ENCODE assay signal across 32 mouse cellular contexts in the genomic region with DNA sequence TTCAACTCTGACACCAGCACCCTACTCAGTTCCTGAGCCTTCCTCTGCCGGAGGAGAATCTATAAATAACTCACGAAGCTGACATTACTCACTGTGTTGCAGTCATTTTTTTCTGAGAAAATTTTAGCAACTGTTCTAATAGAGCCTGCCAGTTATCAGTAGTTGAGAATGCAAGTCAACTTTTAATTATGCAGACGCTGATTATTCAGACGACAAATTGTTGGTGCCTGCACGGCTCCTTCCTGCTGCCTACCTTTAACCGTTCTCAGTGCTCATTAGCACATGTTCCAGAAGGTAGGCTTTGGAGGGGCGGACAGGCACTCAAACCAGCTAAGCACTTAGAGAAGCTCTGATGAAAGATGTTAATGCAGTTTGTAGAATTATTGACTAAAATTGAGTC. TPM values are rescaled to one million over a fixed set of nuclear protein-coding genes. Genes with fewer than 3 reads are reported as not detected.
A peak's percentile ranks its signal among the peaks of the same experiment; 100 is the strongest.
DNase-seq lines count a peak whose midpoint lies in the region; ATAC-seq and TF ChIP-seq lines count a peak whose summit lies in the region.
"Had no signal": no experiment of that assay in that cellular context is flagged by ENCODE, and none has a peak within 500 bp of the region (broad histone marks: within the 10 kb centered on the region; RNA-seq: fewer than 3 reads in every experiment).

No protein-coding gene starts in this region.

- no peak overlapping the region for H3K9ac ChIP-seq in heart, embryonic 12.5 days
- no peak overlapping the region for H3K9ac ChIP-seq in heart, postnatal 0 days (replicated peaks; ENCODE audit: low read depth, low read length)
- no peak overlapping the region for H3K9ac ChIP-seq in forebrain, embryonic 16.5 days (replicated peaks; ENCODE audit: low read depth, low read length)
- H3K9ac ChIP-seq: hindbrain, embryonic 13.5 days; limb, embryonic 15.5 days; liver, embryonic 13.5 days; midbrain, embryonic 12.5 days; neural tube, embryonic 15.5 days had no signal

- no peak overlapping the region for H3K4me3 ChIP-seq in heart, embryonic 12.5 days
- no peak overlapping the region for H3K4me3 ChIP-seq in heart, postnatal 0 days (ENCODE audit: low read depth, low read length)
- H3K4me3 ChIP-seq in forebrain, embryonic 16.5 days (replicated peaks; ENCODE audit: low read length), result no peak overlapping the region
- H3K4me3 ChIP-seq: hindbrain, embryonic 13.5 days; limb, embryonic 10.5 days; limb, embryonic 15.5 days; liver, embryonic 13.5 days; megakaryocyte, embryonic 14.5 days; midbrain, embryonic 12.5 days; neural tube, embryonic 15.5 days had no signal

- H3K36me3 ChIP-seq in heart, embryonic 12.5 days, result peaks cover 18% of the 10 kb centered on the region
- H3K36me3 ChIP-seq in heart, postnatal 0 days (replicated peaks; ENCODE audit: control insufficient read depth, insufficient read depth, low read length), result peaks cover 12% of the 10 kb centered on the region
- no peaks in the 10 kb centered on the region for H3K36me3 ChIP-seq in forebrain, embryonic 16.5 days (ENCODE audit: control insufficient read depth, insufficient read depth)
- H3K36me3 ChIP-seq: liver, embryonic 13.5 days; midbrain, embryonic 12.5 days; neural tube, embryonic 15.5 days had no signal

- H3K9me3 ChIP-seq in heart, embryonic 12.5 days (replicated peaks), result 0 out of 2 replicates have a peak, but pooled peaks cover 3% of the 10 kb centered on the region
- no peaks in the 10 kb centered on the region for H3K9me3 ChIP-seq in heart, postnatal 0 days (replicated peaks; ENCODE audit: control insufficient read depth, low read length)
- H3K9me3 ChIP-seq in forebrain, embryonic 16.5 days (ENCODE audit: control insufficient read depth, low read length), result no peaks in the 10 kb centered on the region
- H3K9me3 ChIP-seq: hindbrain, embryonic 13.5 days; limb, embryonic 10.5 days; limb, embryonic 15.5 days; liver, embryonic 13.5 days; megakaryocyte, embryonic 14.5 days; midbrain, embryonic 12.5 days; neural tube, embryonic 15.5 days had no signal

- ATAC-seq in heart, embryonic 12.5 days (ENCODE audit: insufficient number of reproducible peaks, low FRiP score), result no peak
- no peak for ATAC-seq in heart, postnatal 0 days (ENCODE audit: insufficient read depth, low read depth)
- peak; percentile 66 for ATAC-seq in forebrain, embryonic 16.5 days
- ATAC-seq: activated CD4-positive, CD25-positive, alpha-beta regulatory T cell, adult 4 months; intestine, embryonic 16.5 days; lung, postnatal 0 days had no signal

- peaks cover 9% of the 10 kb centered on the region for H3K4me1 ChIP-seq in heart, embryonic 12.5 days (replicated peaks)
- H3K4me1 ChIP-seq in heart, postnatal 0 days (ENCODE audit: control insufficient read depth, insufficient read depth), result peaks cover 5% of the 10 kb centered on the region; the same call in 1 of the 2 replicates
- peaks cover 2% of the 10 kb centered on the region for H3K4me1 ChIP-seq in forebrain, embryonic 16.5 days (replicated peaks; ENCODE audit: control insufficient read depth, insufficient read depth, low read length)
- H3K4me1 ChIP-seq: limb, embryonic 10.5 days; limb, embryonic 15.5 days; midbrain, embryonic 12.5 days; neural tube, embryonic 15.5 days had no signal

- WGBS in heart, embryonic 12.5 days, result 50% methylated on average over 7 of the region's 7 CpGs
- 22% methylated on average over 7 of the region's 7 CpGs for WGBS in heart, postnatal 0 days
- 48% methylated on average over 7 of the region's 7 CpGs for WGBS in forebrain, embryonic 16.5 days

- intact Hi-C loops in heart, postnatal 36 days (cut with DNase I), result no loop called here

- no peak for TF ChIP-seq EP300 in heart, postnatal 0 days (IDR thresholded peaks at IDR 0.05; ENCODE audit: low read depth)

- H3K27ac ChIP-seq in heart, embryonic 12.5 days (ENCODE audit: poor library complexity, severe bottlenecking), result no peak overlapping the region
- H3K27ac ChIP-seq in heart, postnatal 0 days (ENCODE audit: low read depth), result no peak overlapping the region
- peak overlapping the region; percentile 57 for H3K27ac ChIP-seq in forebrain, embryonic 16.5 days (ENCODE audit: low read length)
- H3K27ac ChIP-seq: hindbrain, embryonic 13.5 days; kidney, postnatal 0 days; limb, embryonic 10.5 days; limb, embryonic 15.5 days; liver, embryonic 13.5 days; midbrain, embryonic 12.5 days; neural tube, embryonic 15.5 days had no signal

- no peak for TF ChIP-seq CTCF in heart, postnatal 0 days (IDR thresholded peaks at IDR 0.05; ENCODE audit: low read depth)

- no peak for DNase-seq in heart, adult 18-20 months
- no peak for DNase-seq in heart, postnatal 0 days (ENCODE audit: low spot score)
- no peak for DNase-seq in heart, postnatal 36 days
- DNase-seq in telencephalon, adult 2 months (ENCODE audit: low read depth, low spot score), result peak; percentile 43
- DNase-seq in B cell, adult 2 months, result no peak
- DNase-seq: adrenal gland, adult 2 months; adrenal gland, postnatal 36 days; cerebellum, adult 8-10 months; cerebellum, postnatal 25 days; kidney, adult 8-10 months; kidney, postnatal 4 days; liver, embryonic 13.5 days; lung, adult 18-20 months; lung, postnatal 4 days; retina, postnatal 1 day; right cerebral cortex, postnatal 14 days had no signal

- H3K27me3 ChIP-seq in heart, embryonic 12.5 days (replicated peaks), result no peaks in the 10 kb centered on the region
- no peaks in the 10 kb centered on the region for H3K27me3 ChIP-seq in heart, postnatal 0 days (ENCODE audit: control insufficient read depth, insufficient read depth, low read length)
- H3K27me3 ChIP-seq in forebrain, embryonic 16.5 days (replicated peaks; ENCODE audit: control insufficient read depth, insufficient read depth, low read length), result no peaks in the 10 kb centered on the region
- H3K27me3 ChIP-seq: CH12.LX; hindbrain, embryonic 13.5 days; limb, embryonic 15.5 days; liver, embryonic 13.5 days; megakaryocyte, embryonic 14.5 days; midbrain, embryonic 12.5 days; neural tube, embryonic 15.5 days had no signal

- H3K4me2 ChIP-seq in heart, embryonic 12.5 days, result peak overlapping the region; percentile 22
- H3K4me2 ChIP-seq in heart, postnatal 0 days (ENCODE audit: low read depth, low read length), result peak overlapping the region; percentile 26; the same call in 1 of the 2 replicates
- H3K4me2 ChIP-seq in forebrain, embryonic 16.5 days (ENCODE audit: low read length), result no peak overlapping the region
- H3K4me2 ChIP-seq: hindbrain, embryonic 13.5 days; limb, embryonic 15.5 days; liver, embryonic 13.5 days; midbrain, embryonic 12.5 days; neural tube, embryonic 15.5 days had no signal

RNA-seq across cellular contexts. Expression of gene Serpinf1, which starts 25.0 kb away (rescaled TPM):
- polyA plus RNA-seq in heart, embryonic 12.5 days (2016; fragmentation: Nextera tagmentation; extraction: Ambion mirVana), result 39.6 and 39.7 TPM in 2 replicates
- 10 to 100 TPM; 16.0 to 21.0 TPM for total RNA-seq in heart, adult 18-20 months (2021)
- total RNA-seq in heart, postnatal 0 days (2014; rRNA removed; ENCODE audit: low replicate concordance), result 27.3 and 112 TPM in 2 replicates
- polyA plus RNA-seq in heart, postnatal 0 days (2015; fragmentation: Nextera tagmentation; extraction: Ambion mirVana), result 20.4 and 24.4 TPM in 2 replicates
- 10 to 100 TPM; 25.4 to 26.1 TPM for total RNA-seq in heart, postnatal 36 days (2021)
- polyA plus RNA-seq in forebrain, embryonic 16.5 days (2015; fragmentation: Nextera tagmentation; extraction: Ambion mirVana), result 24.3 and 44.3 TPM in 2 replicates
- total RNA-seq: monocyte, adult 5-6 weeks had no signal

RNA-seq across cellular contexts. Expression of gene Serpinf2, which starts 41.9 kb away (rescaled TPM):
- polyA plus RNA-seq in heart, embryonic 12.5 days (2016; fragmentation: Nextera tagmentation; extraction: Ambion mirVana), result 0.86 and 6.4 TPM in 2 replicates
- total RNA-seq in heart, adult 18-20 months (2021), result not detected
- 1.2 and 2.4 TPM in 2 replicates for total RNA-seq in heart, postnatal 0 days (2014; rRNA removed; ENCODE audit: low replicate concordance)
- polyA plus RNA-seq in heart, postnatal 0 days (2015; fragmentation: Nextera tagmentation; extraction: Ambion mirVana), result not detected in 2 replicates
- total RNA-seq in heart, postnatal 36 days (2021), result not detected
- not detected in 2 replicates for polyA plus RNA-seq in forebrain, embryonic 16.5 days (2015; fragmentation: Nextera tagmentation; extraction: Ambion mirVana)
- total RNA-seq: heart, postnatal 25 days; left cerebral cortex, postnatal 10 days had no signal
- polyA plus RNA-seq: activated CD4-positive, CD25-positive, alpha-beta regulatory T cell, adult 4 months; hindbrain, embryonic 13.5 days; limb, embryonic 10.5 days; midbrain, embryonic 12.5 days had no signal

RNA-seq across cellular contexts. Expression of gene Smyd4, which starts 49.2 kb away (rescaled TPM):
- polyA plus RNA-seq in heart, embryonic 12.5 days (2016; fragmentation: Nextera tagmentation; extraction: Ambion mirVana), result 12.8 and 14.6 TPM in 2 replicates
- 1 to 10 TPM; 5.9 to 7.2 TPM for total RNA-seq in heart, adult 18-20 months (2021)
- total RNA-seq in heart, postnatal 0 days (2014; rRNA removed; ENCODE audit: low replicate concordance), result 13.1 and 19.7 TPM in 2 replicates
- 13.2 and 14.8 TPM in 2 replicates for polyA plus RNA-seq in heart, postnatal 0 days (2015; fragmentation: Nextera tagmentation; extraction: Ambion mirVana)
- total RNA-seq in heart, postnatal 36 days (2021), result 1 to 10 TPM; 4.4 to 7.5 TPM
- 15.0 and 19.0 TPM in 2 replicates for polyA plus RNA-seq in forebrain, embryonic 16.5 days (2015; fragmentation: Nextera tagmentation; extraction: Ambion mirVana)

RNA-seq across cellular contexts. Expression of gene Rpa1, which starts 49.3 kb away (rescaled TPM):
- 120 and 122 TPM in 2 replicates for polyA plus RNA-seq in heart, embryonic 12.5 days (2016; fragmentation: Nextera tagmentation; extraction: Ambion mirVana)
- total RNA-seq in heart, adult 18-20 months (2021), result 10 to 100 TPM; 54.4 to 59.6 TPM
- total RNA-seq in heart, postnatal 0 days (2014; rRNA removed; ENCODE audit: low replicate concordance), result 115 and 118 TPM in 2 replicates
- 62.9 and 66.9 TPM in 2 replicates for polyA plus RNA-seq in heart, postnatal 0 days (2015; fragmentation: Nextera tagmentation; extraction: Ambion mirVana)
- 10 to 100 TPM; 55.1 to 63.8 TPM for total RNA-seq in heart, postnatal 36 days (2021)
- polyA plus RNA-seq in forebrain, embryonic 16.5 days (2015; fragmentation: Nextera tagmentation; extraction: Ambion mirVana), result 67.1 and 71.5 TPM in 2 replicates

RNA-seq across cellular contexts. Expression of gene Wdr81, which starts 57.1 kb away (rescaled TPM):
- polyA plus RNA-seq in heart, embryonic 12.5 days (2016; fragmentation: Nextera tagmentation; extraction: Ambion mirVana), result 5.6 and 5.7 TPM in 2 replicates
- total RNA-seq in heart, adult 18-20 months (2021), result 1 to 10 TPM; 7.6 to 8.3 TPM
- total RNA-seq in heart, postnatal 0 days (2014; rRNA removed; ENCODE audit: low replicate concordance), result 11.8 and 12.0 TPM in 2 replicates
- polyA plus RNA-seq in heart, postnatal 0 days (2015; fragmentation: Nextera tagmentation; extraction: Ambion mirVana), result 2.0 and 2.2 TPM in 2 replicates
- total RNA-seq in heart, postnatal 36 days (2021), result 10 to 100 TPM in 1 of 2 experiments, 1 to 10 TPM in 1; 8.7 to 10.4 TPM
- 9.2 and 10.0 TPM in 2 replicates for polyA plus RNA-seq in forebrain, embryonic 16.5 days (2015; fragmentation: Nextera tagmentation; extraction: Ambion mirVana)
